Mouse (Mus musculus) spleen, adult 2 months (tissue): ENCODE data around the gene Tlcd1. TPM values are rescaled to one million over a fixed set of nuclear protein-coding genes. Genes with fewer than 3 reads are reported as not detected.
"Not testable (repeated sequence)": the region's sequence is repeated elsewhere in the genome, so short reads cannot be mapped to it uniquely, and the experiment has no call there.

Source experiments
- DNase-seq, 2 experiments: peaks; one replicate each; pipeline versions ENCODE4 v3.0.0 to v3.0.0-alpha.2; 2012 to 2021; ENCODE audit warnings: low spot score in 2 of 2, low read depth in 1 of 2
- H3K27ac ChIP-seq: fragments of 200-500 bp; 2 replicates; pipeline ENCODE4 v1.5.1; 2012; ENCODE audit warnings: low read length, inconsistent platforms; ENCODE audit not compliant: insufficient read depth
- H3K27me3 ChIP-seq: fragments of 200-500 bp; 2 replicates; pipeline ENCODE4 v1.6.1; 2012; ENCODE audit warnings: mild to moderate bottlenecking, moderate library complexity, low read length, inconsistent platforms; ENCODE audit not compliant: control insufficient read depth, insufficient read depth
- H3K36me3 ChIP-seq: fragments of 200-500 bp; 2 replicates; pipeline ENCODE4 v1.6.1; 2012; ENCODE audit warnings: mild to moderate bottlenecking, low read length, inconsistent platforms; ENCODE audit not compliant: control insufficient read depth, insufficient read depth
- H3K4me1 ChIP-seq: fragments of 200-500 bp; 2 replicates; pipeline ENCODE4 v1.6.1; 2011; ENCODE audit warnings: inconsistent platforms; ENCODE audit not compliant: control insufficient read depth, insufficient read depth, insufficient read length
- H3K4me3 ChIP-seq: fragments of 200-500 bp; 2 replicates; pipeline ENCODE4 v1.5.1; 2011; ENCODE audit warnings: mild to moderate bottlenecking, inconsistent platforms; ENCODE audit not compliant: insufficient read depth, insufficient read length; ENCODE audit errors: extremely low read depth
- CTCF ChIP-seq: fragments of 200-500 bp; IDR thresholded peaks from 2 replicates; pipeline ENCODE4 v1.5.1; 2011; ENCODE audit warnings: mild to moderate bottlenecking, inconsistent platforms; ENCODE audit not compliant: insufficient read depth, insufficient read length, insufficient replicate concordance; ENCODE audit errors: extremely low read depth
- POLR2A ChIP-seq: fragments of 200-500 bp; IDR thresholded peaks from 2 replicates; pipeline ENCODE4 v1.6.1; 2011; ENCODE audit warnings: low read depth, low read length, inconsistent platforms
- WGBS: fragments of 180-500 bp; shearing (Covaris S2); methylation state at CpG from one replicate; pipeline ENCODE4 v1.1.7; 2018; 5-methylcytosine and 5-hydroxymethylcytosine counted together
- polyA plus RNA-seq: library from polyadenylated mRNA; depleted of rRNA; stranded (reverse); fragments of >200 nt; gene quantifications from 2 replicates; pipeline ENCODE4 v1.2.3, GENCODE M21; 2012; rRNA removed

The Tlcd1 gene
- 10.4 and 16.9 TPM in 2 replicates for polyA plus RNA-seq

DNA sequence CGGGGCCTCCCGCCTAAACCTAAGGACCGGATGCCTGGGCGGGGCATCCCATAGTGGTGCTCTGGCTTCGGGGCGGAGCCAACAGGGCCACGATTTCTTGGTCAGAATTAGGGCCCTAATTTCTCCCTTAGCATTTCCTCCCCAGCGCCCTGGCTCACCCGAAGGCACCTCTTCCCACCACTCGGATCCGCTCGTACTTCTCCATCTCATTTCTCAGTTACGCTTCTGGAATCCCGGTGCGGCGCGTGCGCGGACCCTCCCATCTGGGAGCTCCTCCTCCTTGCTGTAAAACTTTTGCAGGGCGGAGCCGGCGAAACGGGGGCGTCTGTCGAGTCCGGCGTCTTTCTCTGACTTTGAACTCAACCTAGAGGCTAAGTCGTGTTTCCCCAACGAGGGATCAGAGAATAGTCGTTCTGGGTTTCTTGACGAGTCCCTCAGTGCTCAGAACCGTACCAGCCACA lies at the start of gene Tlcd1, which contains the start of gene Nek8:
Tlcd1 (plus strand) TSS at position 310 of the 461 bp plus-strand sequence.
Nek8 (minus strand) TSS at position 274 of the 461 bp plus-strand sequence.
- Histone ChIP-seq H3K36me3 (peaks cover 14% of the 10 kb centered on the region), H3K4me3 (peak within 1 kb of the TSS; percentile 92), H3K4me1 (peaks cover 8% of the 10 kb centered on the region), H3K27me3 (no peaks in the 10 kb centered on the region), H3K27ac (peak within 1 kb of the TSS; percentile 96)
- peak; percentile 81 to 91 for DNase-seq
- WGBS: under 1% methylated on average over 32 of the region's 32 CpGs
- TF ChIP-seq CTCF: no peak

DNA sequence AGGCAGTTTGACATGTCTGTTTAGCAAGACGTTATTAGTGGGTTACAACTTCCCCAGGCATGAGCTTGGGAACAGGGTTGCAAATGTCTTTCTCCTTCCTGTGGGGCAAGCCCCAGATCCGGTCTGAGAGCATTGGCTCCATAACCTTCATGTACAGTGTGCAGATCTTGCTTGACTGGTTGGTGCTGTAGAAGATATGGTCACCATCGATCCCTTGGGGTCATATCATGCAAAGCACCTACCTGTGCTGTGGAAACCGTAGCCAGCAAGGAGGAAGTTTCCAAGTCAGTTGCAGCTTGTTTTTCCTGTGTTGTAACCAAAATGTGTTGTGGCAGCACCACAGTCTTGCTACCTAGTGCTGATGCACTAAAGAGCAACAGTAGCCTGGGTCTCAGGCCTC lies 49.8 kb upstream of the Tlcd1 start:
- Histone ChIP-seq H3K27ac (peak overlapping the region; percentile 48), H3K27me3 (no peaks in the 10 kb centered on the region), H3K4me3 (no peak overlapping the region), H3K4me1 (peaks cover 13% of the 10 kb centered on the region; the same call in 1 of the 2 replicates), H3K36me3 (no peaks in the 10 kb centered on the region)
- DNase-seq: peak; percentile 4 to 26
- 14% methylated on average over 4 of the region's 4 CpGs for WGBS
- no peak for TF ChIP-seq POLR2A
- no peak for TF ChIP-seq CTCF

DNA sequence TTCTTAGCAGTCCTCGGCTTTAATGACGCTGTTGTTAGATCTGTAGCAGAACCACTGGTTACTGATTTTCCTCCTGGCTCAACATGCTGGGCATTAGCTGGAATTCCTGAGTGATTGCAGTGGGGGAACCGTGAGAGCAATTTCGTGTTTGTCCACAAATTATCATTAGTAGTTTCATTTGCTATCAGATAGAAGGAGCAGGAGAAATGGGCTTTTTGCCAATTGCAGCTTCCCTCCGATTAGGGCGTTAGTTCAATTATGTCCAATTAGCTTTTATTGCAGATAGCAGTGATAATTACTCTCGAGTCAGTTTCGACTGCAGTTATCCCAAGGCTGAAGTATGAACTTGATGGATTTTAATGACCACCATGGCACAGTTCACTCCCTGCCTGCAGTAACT lies 47.1 kb upstream of the Tlcd1 start:
- 81% methylated on average over 8 of the region's 8 CpGs for WGBS
- TF ChIP-seq CTCF (no peak), POLR2A (no peak)
- DNase-seq: no peak
- Histone ChIP-seq H3K27ac (no peak overlapping the region), H3K4me3 (no peak overlapping the region), H3K27me3 (no peaks in the 10 kb centered on the region), H3K36me3 (no peaks in the 10 kb centered on the region), H3K4me1 (peaks cover 13% of the 10 kb centered on the region; the same call in 1 of the 2 replicates)

DNA sequence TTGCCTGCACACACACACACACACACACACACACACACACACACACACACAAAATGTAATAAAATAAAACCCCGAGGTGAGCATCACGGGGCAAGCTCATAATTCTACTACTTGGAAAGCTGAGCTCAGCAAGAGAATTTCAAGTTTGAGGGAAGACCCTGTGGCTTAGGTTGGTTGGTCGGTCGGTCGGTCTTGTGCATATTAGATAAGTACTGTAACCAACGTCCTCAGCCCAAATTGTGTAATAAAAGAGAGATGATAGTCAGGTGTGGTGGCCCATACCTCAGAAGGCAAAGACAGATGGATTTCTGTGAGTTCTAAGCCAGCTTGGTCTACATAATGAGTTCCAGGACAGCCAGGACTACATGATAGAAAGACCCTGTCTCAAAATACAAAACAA lies 42.6 kb upstream of the Tlcd1 start:
- H3K4me3 ChIP-seq: no peak overlapping the region
- H3K4me1 ChIP-seq: no peaks in the 10 kb centered on the region
- 79% methylated on average over 6 of the region's 6 CpGs for WGBS
- no peak for TF ChIP-seq POLR2A
- TF ChIP-seq CTCF: no peak
- no peaks in the 10 kb centered on the region for H3K36me3 ChIP-seq
- no peak overlapping the region for H3K27ac ChIP-seq
- DNase-seq: no peak
- no peaks in the 10 kb centered on the region for H3K27me3 ChIP-seq

DNA sequence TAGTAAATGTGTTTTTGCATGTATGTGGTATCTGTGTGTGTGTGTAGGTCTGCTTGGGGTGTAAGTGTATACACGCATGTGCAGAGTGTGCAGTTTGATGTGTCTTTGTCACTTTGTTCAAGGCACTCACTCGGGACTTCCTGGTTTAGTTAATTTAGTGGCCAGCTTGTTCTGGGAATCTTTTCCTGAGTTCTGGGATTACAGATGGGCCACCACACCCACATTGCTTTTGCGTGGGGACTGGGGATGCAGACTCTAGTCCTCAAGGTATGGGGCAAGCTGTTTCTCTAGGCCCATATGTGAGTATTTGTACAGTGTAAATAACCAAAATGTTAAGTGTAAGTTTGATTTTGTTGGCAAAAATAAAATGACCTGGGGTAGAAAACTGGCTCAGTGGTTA lies 42.2 kb upstream of the Tlcd1 start:
- 80% methylated on average over 3 of the region's 3 CpGs for WGBS
- Histone ChIP-seq H3K27ac (no peak overlapping the region), H3K27me3 (no peaks in the 10 kb centered on the region), H3K4me3 (no peak overlapping the region), H3K36me3 (no peaks in the 10 kb centered on the region), H3K4me1 (no peaks in the 10 kb centered on the region)
- TF ChIP-seq POLR2A (no peak), CTCF (no peak)
- DNase-seq: no peak

DNA sequence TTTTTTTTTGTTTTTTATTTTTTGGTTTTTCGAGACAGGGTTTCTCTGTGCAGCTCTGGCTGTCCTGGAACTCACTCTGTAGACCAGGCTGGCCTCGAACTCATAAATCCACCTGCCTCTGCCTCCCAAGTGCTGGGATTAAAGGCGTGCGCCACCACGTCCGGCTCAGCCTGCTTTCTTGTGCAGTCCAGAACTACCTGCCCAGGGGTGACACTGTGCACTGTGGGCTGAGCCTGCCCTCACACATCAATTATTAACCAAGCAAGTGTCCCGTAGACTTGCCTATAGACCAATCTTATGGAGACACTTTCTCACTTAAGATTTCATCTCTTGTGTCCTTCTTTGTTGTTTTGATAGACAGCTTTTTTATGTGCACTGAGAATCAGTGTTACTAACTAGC lies 41.2 kb upstream of the Tlcd1 start:
- H3K27ac ChIP-seq, H3K4me3 ChIP-seq, DNase-seq, H3K27me3 ChIP-seq, H3K36me3 ChIP-seq, H3K4me1 ChIP-seq: not testable (repeated sequence)
- WGBS: 92% methylated on average over 7 of the region's 7 CpGs

DNA sequence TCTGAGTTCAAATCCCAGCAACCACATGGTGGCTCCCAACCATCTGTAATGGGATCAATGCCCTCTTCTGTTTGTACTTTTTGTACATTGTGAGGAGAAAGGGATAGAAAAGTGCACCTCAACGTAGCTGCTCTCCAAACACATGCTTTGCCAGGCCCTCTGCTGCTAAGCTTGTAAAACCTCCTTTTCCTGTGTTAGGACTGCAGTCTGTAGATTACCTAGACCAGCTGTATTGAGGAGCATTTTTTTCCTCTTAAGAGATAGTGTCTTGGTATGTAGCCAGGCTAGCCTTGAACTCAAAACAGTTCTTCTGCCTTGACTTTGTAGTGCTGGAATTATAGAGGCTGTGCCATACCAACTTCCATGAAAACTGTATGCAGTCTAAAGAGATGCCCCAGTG lies 40.4 kb upstream of the Tlcd1 start:
- Histone ChIP-seq H3K4me3 (no peak overlapping the region), H3K27me3 (no peaks in the 10 kb centered on the region), H3K4me1 (no peaks in the 10 kb centered on the region), H3K27ac (no peak overlapping the region), H3K36me3 (no peaks in the 10 kb centered on the region)
- DNase-seq: no peak
- TF ChIP-seq POLR2A (no peak), CTCF (no peak)
- 72% methylated on average over 1 of the region's 1 CpGs for WGBS
